Mouse (Mus musculus) liver, postnatal 0 days (tissue): ENCODE data around the gene Hhat.

ENCODE experiments used
- CTCF ChIP-seq: sonication (generic); IDR thresholded peaks from 2 replicates; pipeline ENCODE4 v1.5.1; 2016; ENCODE audit warnings: antibody characterized with exemption, low read depth
- EP300 ChIP-seq: IDR thresholded peaks from 2 replicates; pipeline ENCODE4 v1.6.1; 2016; ENCODE audit warnings: antibody characterized with exemption, low read depth, mild to moderate bottlenecking

- no peak for TF ChIP-seq CTCF
- no peak for TF ChIP-seq EP300
These were observed 158.9 kb downstream of the Hhat start for GRCm38 (mm10) chr1:192611996-192612739.
